In the genomic region with DNA sequence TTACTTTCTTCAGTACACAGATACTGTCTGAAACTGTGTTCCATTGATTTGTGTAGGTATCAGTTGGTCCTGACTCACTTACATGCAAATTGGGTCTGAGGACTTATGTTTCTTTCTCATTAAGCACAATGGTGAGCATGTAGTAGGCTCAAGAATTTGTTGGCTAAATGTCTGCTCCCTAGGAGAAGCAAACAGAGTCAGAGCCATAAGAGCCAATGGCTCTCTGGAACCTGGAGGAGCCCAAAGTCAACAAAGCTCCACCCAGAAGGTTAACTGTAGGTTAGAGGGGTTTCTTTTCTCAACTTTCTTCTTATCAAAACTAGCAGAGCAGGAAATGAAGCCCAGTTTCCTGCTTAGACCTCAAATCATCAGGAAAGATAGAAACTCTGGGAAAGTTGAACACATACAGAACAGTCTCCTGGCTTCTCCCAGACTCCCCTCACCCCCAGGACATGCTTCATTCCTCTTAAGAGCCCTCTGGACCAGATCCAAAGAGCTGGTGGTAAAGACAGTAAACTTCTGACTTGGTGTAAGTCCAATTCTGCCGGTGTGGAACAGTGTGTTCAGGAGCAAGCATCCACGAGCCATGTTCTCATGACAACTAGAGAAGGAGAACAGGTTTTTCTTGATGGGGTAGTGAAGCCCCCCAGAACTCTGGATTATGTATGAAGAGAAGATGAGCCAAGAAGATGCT, we compare ENCODE assay signal across 23 mouse cellular contexts. TPM values are rescaled to one million over a fixed set of nuclear protein-coding genes. Genes with fewer than 3 reads are reported as not detected.
DNase-seq lines count a peak whose midpoint lies in the region; ATAC-seq lines count a peak whose summit lies in the region.
"Had no signal": no experiment of that assay in that cellular context is flagged by ENCODE, and none has a peak within 500 bp of the region (broad histone marks: within the 10 kb centered on the region; RNA-seq: fewer than 3 reads in every experiment).

No protein-coding gene starts in this region.

- H3K9ac ChIP-seq in heart, embryonic 12.5 days: no peak overlapping the region
- no peak overlapping the region for H3K9ac ChIP-seq in intestine, embryonic 14.5 days (ENCODE audit: low read length)
- H3K9ac ChIP-seq in intestine, embryonic 15.5 days: no peak overlapping the region
- H3K9ac ChIP-seq: embryonic facial prominence, embryonic 12.5 days; forebrain, embryonic 13.5 days; midbrain, embryonic 12.5 days; neural tube, embryonic 15.5 days had no signal

- whole genome bisulfite sequencing in heart, embryonic 12.5 days: 48% methylated on average over 2 of the region's 2 CpGs
- WGBS in intestine, embryonic 14.5 days: 67% methylated on average over 2 of the region's 2 CpGs
- 57% methylated on average over 2 of the region's 2 CpGs for WGBS in intestine, embryonic 15.5 days

- H3K9me3 ChIP-seq in heart, embryonic 12.5 days (replicated peaks): peaks cover 7% of the 10 kb centered on the region
- H3K9me3 ChIP-seq in intestine, embryonic 14.5 days (ENCODE audit: control insufficient read depth, low read length): peaks cover 7% of the 10 kb centered on the region; the same call in 1 of the 2 replicates
- no peaks in the 10 kb centered on the region for H3K9me3 ChIP-seq in intestine, embryonic 15.5 days

- no peaks in the 10 kb centered on the region for H3K27me3 ChIP-seq in heart, embryonic 12.5 days (replicated peaks)
- no peaks in the 10 kb centered on the region for H3K27me3 ChIP-seq in intestine, embryonic 14.5 days (replicated peaks; ENCODE audit: control insufficient read depth, insufficient read depth, low read length)
- no peaks in the 10 kb centered on the region for H3K27me3 ChIP-seq in intestine, embryonic 15.5 days (replicated peaks)
- H3K27me3 ChIP-seq: CH12.LX; embryonic facial prominence, embryonic 12.5 days; forebrain, embryonic 13.5 days; midbrain, embryonic 12.5 days; neural tube, embryonic 15.5 days had no signal

- ATAC-seq in heart, embryonic 12.5 days (ENCODE audit: insufficient number of reproducible peaks, low FRiP score): peak; percentile 59; the same call in 1 of the 2 replicates
- ATAC-seq in intestine, embryonic 14.5 days (replicated peaks; ENCODE audit: low FRiP score, low TSS enrichment, low read depth): no peak
- no peak for ATAC-seq in intestine, embryonic 15.5 days
- ATAC-seq: forebrain, embryonic 13.5 days; hindbrain, postnatal 0 days had no signal

- no peaks in the 10 kb centered on the region for H3K4me1 ChIP-seq in heart, embryonic 12.5 days (replicated peaks)
- H3K4me1 ChIP-seq in intestine, embryonic 14.5 days (replicated peaks; ENCODE audit: control insufficient read depth, insufficient read depth, low read length): no peaks in the 10 kb centered on the region
- no peaks in the 10 kb centered on the region; the same call in 1 of the 2 replicates for H3K4me1 ChIP-seq in intestine, embryonic 15.5 days (replicated peaks)
- H3K4me1 ChIP-seq: embryonic facial prominence, embryonic 12.5 days; forebrain, embryonic 13.5 days; neural tube, embryonic 15.5 days had no signal

- DNase-seq in heart, adult 9 months (ENCODE audit: low spot score in 2 of 2): no peak
- DNase-seq in intestine, embryonic 14.5 days (ENCODE audit: low spot score): no peak
- peak; percentile 8 for DNase-seq in lung, postnatal 36 days
- DNase-seq in lung, postnatal 14 days: no peak
- no peak for DNase-seq in cerebellum, postnatal 14 days
- DNase-seq: adrenal gland, adult 2 months; B cell, adult 2 months; cerebellum, adult 11 months; cerebellum, adult 9-11 months; gastrocnemius, adult 2 months; kidney, adult 9 months; kidney, postnatal 14 days; right cerebral cortex, adult 18-20 months; right cerebral cortex, postnatal 4 days had no signal

- H3K27ac ChIP-seq in heart, embryonic 12.5 days (ENCODE audit: poor library complexity, severe bottlenecking): 0 out of 2 replicates have a peak overlapping the region, but pooled peaks have one; percentile 0
- H3K27ac ChIP-seq in intestine, embryonic 14.5 days (ENCODE audit: low read depth): 0 out of 2 replicates have a peak overlapping the region, but pooled peaks have one; percentile 23
- no peak overlapping the region for H3K27ac ChIP-seq in intestine, embryonic 15.5 days
- H3K27ac ChIP-seq: embryonic facial prominence, embryonic 12.5 days; forebrain, embryonic 13.5 days; gastrocnemius, adult 2 months; hindbrain, postnatal 0 days; midbrain, embryonic 12.5 days; neural tube, embryonic 15.5 days had no signal

- no peaks in the 10 kb centered on the region for H3K36me3 ChIP-seq in heart, embryonic 12.5 days
- no peaks in the 10 kb centered on the region for H3K36me3 ChIP-seq in intestine, embryonic 14.5 days (ENCODE audit: control insufficient read depth, insufficient read depth, low read length)
- H3K36me3 ChIP-seq in intestine, embryonic 15.5 days: no peaks in the 10 kb centered on the region
- H3K36me3 ChIP-seq: neural tube, embryonic 15.5 days had no signal

- H3K4me2 ChIP-seq in heart, embryonic 12.5 days: no peak overlapping the region
- H3K4me2 ChIP-seq in intestine, embryonic 14.5 days (ENCODE audit: low read length): no peak overlapping the region
- H3K4me2 ChIP-seq in intestine, embryonic 15.5 days (replicated peaks): no peak overlapping the region
- H3K4me2 ChIP-seq: embryonic facial prominence, embryonic 12.5 days; forebrain, embryonic 13.5 days; midbrain, embryonic 12.5 days; neural tube, embryonic 15.5 days had no signal

- no peak overlapping the region for H3K4me3 ChIP-seq in heart, embryonic 12.5 days
- H3K4me3 ChIP-seq in intestine, embryonic 14.5 days (ENCODE audit: low read depth, low read length): no peak overlapping the region
- H3K4me3 ChIP-seq in intestine, embryonic 15.5 days (replicated peaks): no peak overlapping the region
- H3K4me3 ChIP-seq: embryonic facial prominence, embryonic 12.5 days; erythroblast, embryonic 14.5 days; forebrain, embryonic 13.5 days; gastrocnemius, adult 2 months; midbrain, embryonic 12.5 days; neural tube, embryonic 15.5 days had no signal

RNA-seq across cellular contexts. Expression of a gene that starts 51.5 kb away (rescaled TPM):
- 5.8 and 6.9 TPM in 2 replicates for polyA plus RNA-seq in heart, embryonic 12.5 days (2016; fragmentation: Nextera tagmentation; extraction: Ambion mirVana)
- 8.8 and 10.9 TPM in 2 replicates for polyA plus RNA-seq in intestine, embryonic 14.5 days (2014; fragmentation: Nextera tagmentation; extraction: Ambion mirVana)
- polyA plus RNA-seq in intestine, embryonic 15.5 days (2015; fragmentation: Nextera tagmentation; extraction: Ambion mirVana): 8.1 and 9.6 TPM in 2 replicates
